Mouse (Mus musculus) spleen, postnatal 36 days (tissue): Measurements from ENCODE around the gene Olfr487.
"Not testable (repeated sequence)": the region's sequence is repeated elsewhere in the genome, so short reads cannot be mapped to it uniquely, and the experiment has no call there.

Experiments
- DNase-seq, 2 experiments: peaks; one replicate each; pipeline ENCODE4 v3.0.0; 2022; ENCODE audit warnings: low spot score in 2 of 2, mixed read lengths in 1 of 2

Gene Olfr487

DNA sequence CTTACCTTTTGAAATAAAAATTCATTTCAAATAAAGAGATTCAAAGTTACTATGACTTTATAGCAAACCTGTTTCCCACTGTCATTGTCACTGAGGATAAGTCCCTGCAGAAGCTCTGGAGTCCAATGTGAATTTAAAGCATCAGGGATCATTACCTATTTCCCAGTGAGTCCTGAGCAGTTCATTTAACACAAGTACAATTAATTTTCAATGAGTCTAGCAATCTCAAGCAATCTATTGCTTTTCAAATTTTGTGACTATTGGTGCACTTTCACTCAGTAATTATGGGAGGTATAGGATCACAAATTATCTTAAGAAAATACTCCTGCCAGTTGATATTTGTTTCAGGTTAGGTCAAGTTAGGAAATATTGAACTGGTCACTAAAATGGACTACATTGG is at the start of gene Olfr487:
Gene Olfr487 (minus strand): TSS at position 101 of the 400 bp plus-strand sequence.
- DNase-seq, result not testable (repeated sequence)

DNA sequence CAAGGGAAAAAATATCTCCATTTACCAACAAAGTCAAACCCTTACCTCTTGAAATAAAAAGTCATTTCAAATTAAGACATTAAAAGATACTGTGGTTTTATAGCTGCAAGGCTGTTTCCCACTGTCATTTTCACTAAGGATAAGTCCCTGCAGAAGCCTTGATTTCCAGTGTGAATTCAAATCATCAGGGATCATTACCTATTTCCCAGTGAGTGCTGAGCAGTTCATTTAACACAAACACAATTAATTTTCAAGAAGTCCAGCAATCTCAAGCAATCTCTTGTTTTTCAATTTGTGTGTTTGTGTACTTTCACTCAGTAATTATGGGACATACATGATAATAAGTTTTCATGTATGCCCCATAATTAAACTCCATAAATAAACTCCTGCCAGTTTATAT is 43.8 kb upstream of the Olfr487 start, which contains the start of gene Olfr488:
Gene Olfr488 (minus strand): TSS at position 101 of the 400 bp plus-strand sequence.
- DNase-seq, result no peak

DNA sequence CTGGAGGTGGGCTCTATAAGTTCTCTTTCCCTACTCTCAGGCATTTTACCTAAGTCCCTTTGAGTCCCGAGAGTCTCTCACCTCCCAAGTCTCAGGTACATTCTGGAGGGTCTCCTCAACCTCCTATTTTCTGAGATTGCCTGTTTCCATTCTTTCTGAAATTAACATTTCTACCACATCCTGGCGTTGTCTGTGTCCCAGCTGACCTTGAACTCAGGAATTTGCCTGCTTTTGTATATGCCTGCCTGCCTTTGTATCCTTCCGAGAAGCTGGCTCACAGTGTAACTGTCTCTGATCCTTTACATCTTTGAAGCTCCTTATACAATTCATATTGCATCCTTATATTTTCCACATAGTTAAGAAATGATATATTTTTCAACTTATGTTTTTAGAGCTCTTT is 19.1 kb upstream of the Olfr487 start:
- no peak for DNase-seq

DNA sequence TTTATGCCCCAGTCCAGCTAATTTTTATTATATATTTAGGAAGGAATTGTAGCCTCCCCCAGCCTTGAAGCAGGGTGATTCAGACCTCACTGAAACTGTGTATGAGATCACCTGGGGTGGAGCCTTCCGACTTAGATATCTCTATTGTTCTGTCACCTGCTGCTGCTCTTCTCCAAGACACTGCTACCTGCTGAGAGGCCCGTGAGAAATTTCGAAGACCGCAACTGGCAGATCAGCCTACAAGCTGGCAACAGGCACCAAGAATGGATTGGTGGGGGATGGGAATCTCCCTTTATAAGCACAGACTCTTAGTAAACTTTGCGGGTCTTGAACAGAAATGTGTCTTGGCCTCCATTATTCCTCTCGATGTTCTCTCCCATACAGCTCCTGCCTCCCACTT is 17.5 kb downstream of the Olfr487 start:
- DNase-seq, result no peak

DNA sequence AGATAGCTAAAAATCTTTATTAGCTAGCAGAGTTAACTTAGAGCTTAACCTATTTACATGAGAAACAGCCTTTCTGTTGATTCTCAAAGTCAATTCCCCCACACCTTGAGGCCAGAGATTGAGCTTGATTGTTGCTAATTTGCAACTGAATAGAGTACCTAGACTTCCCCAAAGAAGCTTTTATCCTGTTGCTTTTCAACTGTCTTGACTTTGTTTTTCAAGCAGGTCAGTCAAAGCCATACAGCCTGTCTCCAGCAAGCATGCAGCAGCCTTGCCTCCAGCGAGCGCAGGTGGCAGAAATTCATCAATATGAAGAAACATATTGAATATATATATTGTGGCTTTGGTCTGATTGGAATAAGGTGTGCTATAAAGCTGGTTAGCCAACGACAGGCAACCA is 18.1 kb downstream of the Olfr487 start:
- not testable (repeated sequence) for DNase-seq

DNA sequence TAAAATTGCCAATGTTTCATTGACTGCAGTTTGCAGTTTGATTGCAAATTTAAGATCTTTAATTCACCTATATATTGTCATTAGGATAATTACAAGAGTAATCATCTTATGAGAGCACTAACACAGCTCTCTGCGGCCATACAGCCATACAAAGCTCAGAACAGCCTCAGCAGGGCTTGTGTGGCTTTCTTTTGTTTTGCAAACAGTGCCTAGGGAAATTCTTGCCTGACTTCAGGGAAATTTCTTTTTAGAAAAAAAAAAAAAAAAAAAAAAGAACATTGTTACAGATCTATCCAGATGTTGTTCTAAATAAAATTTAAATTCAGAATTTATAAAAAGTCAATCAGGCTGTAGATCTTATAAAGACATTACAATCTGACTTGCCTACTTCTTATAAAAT is 21.7 kb downstream of the Olfr487 start:
- not testable (repeated sequence) for DNase-seq

DNA sequence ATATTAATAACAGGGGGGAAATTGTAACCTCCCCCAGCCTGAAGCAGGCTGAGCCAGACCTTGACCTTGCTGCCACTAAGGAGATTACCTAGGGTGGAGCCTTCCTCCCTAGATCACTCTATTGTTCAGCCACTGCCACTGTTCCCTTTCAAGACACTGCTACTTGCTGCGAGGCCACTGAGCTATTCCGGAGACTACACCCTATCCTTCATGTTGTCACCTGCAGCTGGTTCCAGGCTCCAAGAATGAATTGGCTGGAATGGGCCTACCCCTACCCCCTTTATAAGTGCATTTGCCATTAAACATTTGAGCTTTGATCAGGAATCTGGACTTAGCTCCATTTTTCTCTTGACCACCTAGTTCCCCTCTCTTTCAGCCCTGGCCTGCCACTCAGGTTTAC is 23.2 kb downstream of the Olfr487 start:
- not testable (repeated sequence) for DNase-seq

DNA sequence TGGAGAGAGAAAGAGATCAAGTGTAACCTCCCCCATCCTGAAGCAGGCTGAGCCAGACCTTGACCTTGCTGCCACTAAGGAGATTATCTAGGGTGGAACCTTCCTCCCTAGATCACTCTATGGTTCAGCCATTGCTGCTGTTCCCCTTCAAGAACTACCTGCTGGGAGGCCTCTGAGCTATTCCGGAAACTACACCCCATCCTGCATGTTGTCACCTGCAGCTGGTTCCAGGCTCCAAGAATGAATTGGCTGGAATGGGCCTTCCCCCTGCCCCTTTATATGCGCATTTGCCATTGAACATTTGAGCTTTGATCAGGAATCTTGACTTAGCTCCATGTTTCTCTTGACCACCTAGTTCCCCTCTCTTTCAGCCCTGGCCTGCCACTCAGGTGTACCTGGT is 29.2 kb downstream of the Olfr487 start:
- DNase-seq, result not testable (repeated sequence)

DNA sequence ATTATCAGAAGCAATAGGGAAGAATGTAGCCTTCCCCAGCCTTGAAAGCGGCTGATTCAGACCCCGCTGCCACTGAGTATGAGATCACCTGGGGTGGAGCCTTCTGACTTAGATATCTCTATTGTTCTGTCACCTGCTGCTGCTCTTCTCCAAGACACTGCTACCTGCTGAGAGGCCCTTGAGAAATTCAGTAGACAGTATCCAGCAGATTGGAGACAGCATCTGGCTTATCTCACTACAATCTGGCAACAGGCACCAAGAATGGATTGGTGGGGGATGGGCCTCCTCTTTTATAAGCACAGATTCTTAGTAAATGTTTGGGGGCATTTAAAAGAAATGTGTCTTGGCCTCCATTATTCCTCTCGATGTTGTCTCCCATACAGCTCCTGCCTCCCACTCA is 30.0 kb downstream of the Olfr487 start:
- not testable (repeated sequence) for DNase-seq

DNA sequence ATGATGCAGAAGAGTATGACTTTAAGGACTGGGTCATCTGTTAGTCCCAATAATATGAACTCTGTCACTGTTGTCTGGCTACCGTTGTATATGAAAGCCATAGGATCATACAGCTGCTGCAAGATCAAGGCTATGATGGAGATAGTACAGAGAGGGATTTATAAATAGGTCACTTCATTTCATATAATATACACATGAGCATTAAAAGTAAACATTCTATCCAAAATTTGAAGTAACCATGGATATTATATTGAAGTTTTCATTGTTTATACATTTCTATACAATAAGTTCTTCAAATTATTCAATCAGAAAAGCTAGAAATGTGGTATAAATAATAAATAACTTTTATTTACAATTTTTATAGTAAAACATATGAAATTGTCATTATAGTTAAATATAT is 41.8 kb downstream of the Olfr487 start, which contains the start of gene Olfr486:
Gene Olfr486 (minus strand): TSS at position 101 of the 400 bp plus-strand sequence.
- DNase-seq, result not testable (repeated sequence)

DNA sequence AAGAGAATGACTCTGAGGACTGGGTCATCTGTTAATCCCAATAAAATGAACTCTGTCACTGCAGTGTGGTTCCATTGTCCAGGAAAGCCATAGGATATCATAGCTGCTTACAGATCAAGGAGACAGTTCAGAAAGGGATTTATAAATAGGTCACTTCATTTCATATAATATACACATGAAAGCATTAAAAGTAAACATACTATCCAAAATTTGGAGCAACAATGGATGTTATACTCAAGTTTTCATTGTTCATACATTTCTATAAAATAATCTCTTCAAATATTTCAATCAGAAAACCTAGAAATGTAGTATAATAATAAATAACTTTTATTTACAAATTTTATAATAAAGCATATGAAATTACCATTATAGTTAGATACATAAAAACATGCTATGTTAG is 54.7 kb downstream of the Olfr487 start, which contains the start of gene Olfr485:
Gene Olfr485 (minus strand): TSS at position 101 of the 400 bp plus-strand sequence.
- no peak for DNase-seq
